Mouse (Mus musculus) intestine, embryonic 15.5 days (tissue): ENCODE data around the gene Zfp866. TPM values are rescaled to one million over a fixed set of nuclear protein-coding genes. Genes with fewer than 3 reads are reported as not detected.

Experiments used
- ATAC-seq: fragments of 200-750 bp; cut with Nextera tagmentation; 2 replicates; pipeline ENCODE4 v1.8.0; 2017; ENCODE audit warnings: moderate TSS enrichment, moderate library complexity
- H3K27ac ChIP-seq: fragments of 300-500 bp; sonication (generic); 2 replicates; pipeline ENCODE4 v1.5.1; 2015; ENCODE audit warnings: mild to moderate bottlenecking, inconsistent platforms
- H3K27me3 ChIP-seq: fragments of 300-500 bp; sonication (generic); replicated peaks from 2 replicates; pipeline ENCODE4 v1.6.1; 2015; ENCODE audit warnings: inconsistent platforms
- H3K36me3 ChIP-seq: fragments of 300-500 bp; sonication (generic); 2 replicates; pipeline ENCODE4 v1.6.1; 2015; ENCODE audit warnings: inconsistent platforms
- H3K4me1 ChIP-seq: fragments of 300-500 bp; sonication (generic); replicated peaks from 2 replicates; pipeline ENCODE4 v1.6.1; 2015; ENCODE audit warnings: inconsistent platforms
- H3K4me2 ChIP-seq: fragments of 300-500 bp; sonication (generic); replicated peaks from 2 replicates; pipeline ENCODE4 v1.6.1; 2015; ENCODE audit warnings: mild to moderate bottlenecking, inconsistent platforms
- H3K4me3 ChIP-seq: fragments of 300-500 bp; sonication (generic); replicated peaks from 2 replicates; pipeline ENCODE4 v1.5.1; 2015; ENCODE audit warnings: inconsistent platforms
- H3K9ac ChIP-seq: fragments of 300-500 bp; sonication (generic); 2 replicates; pipeline ENCODE4 v1.6.1; 2015; ENCODE audit warnings: inconsistent platforms
- H3K9me3 ChIP-seq: fragments of 300-500 bp; sonication (generic); 2 replicates; pipeline ENCODE4 v1.6.1; 2016; ENCODE audit warnings: inconsistent platforms
- WGBS: fragments of 180-500 bp; shearing (Covaris S2); methylation state at CpG from one replicate; pipeline ENCODE4 v1.1.7; 2015; 5-methylcytosine and 5-hydroxymethylcytosine counted together
- polyA plus RNA-seq: library from polyadenylated mRNA; unstranded; fragments of >200 nt; fragmentation: Nextera tagmentation; extraction: Ambion mirVana; gene quantifications from 2 replicates; pipeline ENCODE4 v1.2.1, GENCODE M21; 2015

The Zfp866 gene
- 19.1 and 20.6 TPM in 2 replicates for polyA plus RNA-seq

- H3K27ac ChIP-seq = peak within 1 kb of the TSS; percentile 91
- no peaks in the 10 kb centered on the region for H3K27me3 ChIP-seq
- H3K4me2 ChIP-seq = peak within 1 kb of the TSS; percentile 61
- peak; percentile 98 for ATAC-seq
- H3K9ac ChIP-seq = peak within 1 kb of the TSS; percentile 94
- under 1% methylated on average over 38 of the region's 38 CpGs for WGBS
- peaks cover 20% of the 10 kb centered on the region for H3K36me3 ChIP-seq
- H3K4me1 ChIP-seq = peaks cover 22% of the 10 kb centered on the region
- H3K9me3 ChIP-seq = no peaks in the 10 kb centered on the region
- peak within 1 kb of the TSS; percentile 86 for H3K4me3 ChIP-seq
Observed at GRCm38 (mm10) chr8:69790773-69791367, at the start of gene Zfp866, which contains the start of gene Atp13a1. Zfp866 (minus strand) TSS chr8:69791178. Atp13a1 (plus strand) TSS chr8:69791163.

GRCm38 (mm10) chr8:69837057-69837682 is 46.2 kb upstream of the Zfp866 start:
- no peak overlapping the region for H3K4me3 ChIP-seq
- H3K9me3 ChIP-seq = no peaks in the 10 kb centered on the region
- peaks cover 6% of the 10 kb centered on the region for H3K4me1 ChIP-seq
- no peaks in the 10 kb centered on the region for H3K27me3 ChIP-seq
- no peak overlapping the region for H3K9ac ChIP-seq
- no peak overlapping the region for H3K27ac ChIP-seq
- no peaks in the 10 kb centered on the region for H3K36me3 ChIP-seq
- WGBS = 64% methylated on average over 8 of the region's 8 CpGs
- H3K4me2 ChIP-seq = no peak overlapping the region
- peak; percentile 55; the same call in 1 of the 2 replicates for ATAC-seq

GRCm38 (mm10) chr8:69832298-69832853 is 41.4 kb upstream of the Zfp866 start, which contains the start of gene Pbx4:
Pbx4 (plus strand) TSS chr8:69832491.
- H3K4me2 ChIP-seq = peak within 1 kb of the TSS; percentile 96
- peak; percentile 96 for ATAC-seq
- no peaks in the 10 kb centered on the region for H3K27me3 ChIP-seq
- WGBS = under 1% methylated on average over 38 of the region's 38 CpGs
- no peaks in the 10 kb centered on the region for H3K36me3 ChIP-seq
- H3K9me3 ChIP-seq = no peaks in the 10 kb centered on the region
- H3K4me1 ChIP-seq = peaks cover 6% of the 10 kb centered on the region
- H3K27ac ChIP-seq = no peak within 1 kb of the TSS
- peak within 1 kb of the TSS; percentile 57 for H3K9ac ChIP-seq
- H3K4me3 ChIP-seq = peak within 1 kb of the TSS; percentile 61

GRCm38 (mm10) chr8:69826371-69826770 is 35.4 kb upstream of the Zfp866 start:
- ATAC-seq = no peak

GRCm38 (mm10) chr8:69822386-69823191 is 31.6 kb upstream of the Zfp866 start, which contains the start of gene Lpar2:
Lpar2 (plus strand) TSS chr8:69822429.
- Histone ChIP-seq H3K9me3 (no peaks in the 10 kb centered on the region), H3K4me2 (peak within 1 kb of the TSS; percentile 88), H3K4me1 (peaks cover 25% of the 10 kb centered on the region; the same call in 1 of the 2 replicates), H3K27ac (peak within 1 kb of the TSS; percentile 68), H3K27me3 (no peaks in the 10 kb centered on the region), H3K9ac (peak within 1 kb of the TSS; percentile 72), H3K36me3 (peaks cover 7% of the 10 kb centered on the region; the same call in 1 of the 2 replicates), H3K4me3 (peak within 1 kb of the TSS; percentile 63)
- peak; percentile 91 for ATAC-seq
- 2% methylated on average over 33 of the region's 35 CpGs for WGBS

More at GRCm38 (mm10) chr8:69826371-69826770, 35.4 kb upstream of the Zfp866 start:
- no peaks in the 10 kb centered on the region for H3K27me3 ChIP-seq
- no peak overlapping the region for H3K4me3 ChIP-seq
- H3K4me1 ChIP-seq = peaks cover 25% of the 10 kb centered on the region; the same call in 1 of the 2 replicates
- 90% methylated on average over 12 of the region's 12 CpGs for WGBS
- H3K9ac ChIP-seq = no peak overlapping the region
- no peak overlapping the region for H3K4me2 ChIP-seq
- H3K27ac ChIP-seq = no peak overlapping the region
- no peaks in the 10 kb centered on the region for H3K9me3 ChIP-seq
- H3K36me3 ChIP-seq = 0 out of 2 replicates have a peak, but pooled peaks cover 3% of the 10 kb centered on the region

- Histone ChIP-seq H3K27me3 (no peaks in the 10 kb centered on the region), H3K27ac (0 out of 2 replicates have a peak overlapping the region, but pooled peaks have one; percentile 68), H3K9ac (peak overlapping the region; percentile 72), H3K4me2 (peak overlapping the region; percentile 88), H3K36me3 (peaks cover 7% of the 10 kb centered on the region; the same call in 1 of the 2 replicates), H3K9me3 (no peaks in the 10 kb centered on the region), H3K4me3 (peak overlapping the region; percentile 63), H3K4me1 (peaks cover 25% of the 10 kb centered on the region; the same call in 1 of the 2 replicates)
- WGBS = under 1% methylated on average over 15 of the region's 22 CpGs
- ATAC-seq = peak; percentile 70
Observed at GRCm38 (mm10) chr8:69821971-69822385, 31.0 kb upstream of the Zfp866 start.

- 73% methylated on average over 9 of the region's 9 CpGs for WGBS
Observed at GRCm38 (mm10) chr8:69820466-69820865, 29.5 kb upstream of the Zfp866 start.

GRCm38 (mm10) chr8:69815396-69815795 is 24.4 kb upstream of the Zfp866 start:
- Histone ChIP-seq H3K4me2 (no peak overlapping the region), H3K9me3 (no peaks in the 10 kb centered on the region), H3K4me3 (no peak overlapping the region), H3K9ac (no peak overlapping the region), H3K36me3 (peaks cover 5% of the 10 kb centered on the region), H3K27me3 (no peaks in the 10 kb centered on the region), H3K27ac (no peak overlapping the region), H3K4me1 (no peaks in the 10 kb centered on the region)
- WGBS = 86% methylated on average over 4 of the region's 4 CpGs
- no peak for ATAC-seq

More at GRCm38 (mm10) chr8:69820466-69820865, 29.5 kb upstream of the Zfp866 start:
- no peaks in the 10 kb centered on the region for H3K27me3 ChIP-seq
- H3K9me3 ChIP-seq = no peaks in the 10 kb centered on the region
- no peak overlapping the region for H3K4me3 ChIP-seq
- no peak overlapping the region for H3K9ac ChIP-seq
- H3K4me1 ChIP-seq = peaks cover 25% of the 10 kb centered on the region; the same call in 1 of the 2 replicates
- H3K36me3 ChIP-seq = peaks cover 5% of the 10 kb centered on the region
- H3K4me2 ChIP-seq = no peak overlapping the region
- ATAC-seq = no peak
- H3K27ac ChIP-seq = no peak overlapping the region

GRCm38 (mm10) chr8:69814881-69815280 is 23.9 kb upstream of the Zfp866 start:
- Histone ChIP-seq H3K27ac (no peak overlapping the region), H3K36me3 (peaks cover 5% of the 10 kb centered on the region), H3K4me2 (no peak overlapping the region), H3K9ac (no peak overlapping the region), H3K9me3 (no peaks in the 10 kb centered on the region), H3K4me3 (no peak overlapping the region), H3K27me3 (no peaks in the 10 kb centered on the region), H3K4me1 (no peaks in the 10 kb centered on the region)
- 80% methylated on average over 2 of the region's 2 CpGs for WGBS
- ATAC-seq = no peak

- peaks cover 25% of the 10 kb centered on the region for H3K36me3 ChIP-seq
Observed at GRCm38 (mm10) chr8:69809820-69810219, 18.8 kb upstream of the Zfp866 start.

GRCm38 (mm10) chr8:69808864-69809403 is 18.0 kb upstream of the Zfp866 start:
- Histone ChIP-seq H3K4me2 (peak overlapping the region; percentile 97), H3K27me3 (no peaks in the 10 kb centered on the region), H3K9ac (peak overlapping the region; percentile 74), H3K4me1 (peaks cover 3% of the 10 kb centered on the region; the same call in 1 of the 2 replicates), H3K9me3 (no peaks in the 10 kb centered on the region), H3K36me3 (peaks cover 25% of the 10 kb centered on the region), H3K27ac (no peak overlapping the region), H3K4me3 (peak overlapping the region; percentile 61)
- ATAC-seq = peak; percentile 57
- WGBS = 3% methylated on average over 23 of the region's 23 CpGs

More at GRCm38 (mm10) chr8:69809820-69810219, 18.8 kb upstream of the Zfp866 start:
- Histone ChIP-seq H3K27me3 (no peaks in the 10 kb centered on the region), H3K9ac (no peak overlapping the region), H3K9me3 (no peaks in the 10 kb centered on the region), H3K4me3 (no peak overlapping the region), H3K4me1 (peaks cover 3% of the 10 kb centered on the region; the same call in 1 of the 2 replicates), H3K27ac (no peak overlapping the region), H3K4me2 (peak overlapping the region; percentile 97; the same call in 1 of the 2 replicates)
- ATAC-seq = no peak
- 67% methylated on average over 3 of the region's 3 CpGs for WGBS
